Mouse (Mus musculus) spleen, postnatal 14 days (tissue): ENCODE data around the gene Slc47a2.
A peak's percentile ranks its signal among the peaks of the same experiment; 100 is the strongest.

Experiments
- DNase-seq, 2 experiments: peaks; one replicate each; pipeline ENCODE4 v3.0.0; 2021 to 2022; ENCODE audit warnings: low spot score in 2 of 2

Gene Slc47a2

DNA sequence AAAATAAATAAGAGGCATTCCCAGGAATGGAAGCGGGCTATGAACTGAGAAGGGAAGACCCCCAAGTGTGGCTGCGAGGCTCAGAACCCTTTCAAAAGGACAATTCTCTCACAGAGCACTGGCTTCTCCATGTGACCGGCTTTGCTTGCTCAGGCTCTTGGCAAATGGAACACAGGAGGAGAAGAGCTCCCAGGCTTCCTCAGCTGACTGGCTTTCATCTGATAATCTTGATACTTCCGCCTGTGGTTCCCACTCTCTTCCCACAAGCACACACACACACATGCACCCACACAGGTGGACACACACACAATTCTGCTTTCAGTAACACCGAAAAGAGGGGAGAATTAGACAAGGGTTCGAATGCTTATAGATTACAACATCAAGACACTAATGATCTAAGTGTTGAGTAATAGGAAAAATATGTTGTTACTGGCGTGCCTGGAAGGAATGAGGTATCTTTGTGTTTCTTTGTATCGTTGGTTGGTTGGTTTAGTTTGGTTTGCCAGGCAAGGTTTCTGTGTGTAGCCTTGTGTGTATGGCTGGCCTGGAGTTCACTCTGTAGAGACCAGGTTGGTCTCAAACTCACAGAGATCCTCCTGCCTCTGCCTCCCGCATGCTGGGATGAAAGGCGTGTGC lies 59.1 kb downstream of the Slc47a2 start:
- DNase-seq, result no peak

DNA sequence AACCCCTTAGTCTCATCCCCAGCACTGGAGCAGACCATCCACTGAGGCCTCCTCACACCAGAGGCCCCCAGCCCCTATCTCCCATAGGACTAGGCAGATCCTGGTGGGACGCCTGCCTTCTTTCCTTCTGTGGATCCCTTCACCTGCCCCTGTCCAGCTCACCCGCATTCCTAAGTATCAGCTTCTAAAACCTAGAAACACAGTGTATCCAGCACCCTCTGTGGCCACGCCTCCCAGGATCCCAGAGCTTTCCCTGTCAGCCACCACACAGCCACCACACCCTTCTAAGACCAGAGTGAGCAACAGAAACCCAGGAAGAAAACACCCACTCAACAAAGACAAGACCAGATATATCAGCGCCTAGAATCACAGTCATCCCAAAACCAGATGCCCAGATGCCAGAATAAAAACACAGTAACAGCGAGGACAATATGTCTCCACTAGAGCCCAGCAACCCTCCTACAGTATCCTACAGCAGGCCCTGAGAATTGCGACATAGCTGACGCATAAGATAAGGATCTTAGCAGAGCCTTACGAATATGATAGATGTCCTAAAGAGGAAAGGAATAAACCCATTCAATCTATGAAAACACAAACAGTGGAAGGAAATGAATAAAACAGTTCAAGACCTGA lies 64.1 kb downstream of the Slc47a2 start:
- no peak for DNase-seq

DNA sequence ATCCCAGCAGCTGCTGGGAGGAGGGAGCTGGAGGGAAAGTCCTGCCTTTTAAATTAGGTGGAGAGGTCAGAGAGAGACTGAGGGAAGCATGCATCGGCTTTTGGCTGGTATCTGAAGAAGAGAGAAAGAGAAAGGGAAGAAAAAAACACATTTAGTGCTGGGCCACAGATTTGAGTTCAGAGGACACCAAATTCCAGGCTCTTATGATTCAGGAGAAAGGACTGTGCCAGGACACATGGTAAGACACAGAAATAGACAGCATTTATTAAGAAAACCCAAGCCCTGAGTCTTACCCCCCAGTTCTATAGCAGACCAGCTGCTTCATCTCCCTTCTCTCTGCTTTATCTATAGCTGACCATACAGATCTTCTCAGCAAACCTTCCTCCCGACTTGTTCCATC lies 64.7 kb downstream of the Slc47a2 start:
- no peak for DNase-seq

DNA sequence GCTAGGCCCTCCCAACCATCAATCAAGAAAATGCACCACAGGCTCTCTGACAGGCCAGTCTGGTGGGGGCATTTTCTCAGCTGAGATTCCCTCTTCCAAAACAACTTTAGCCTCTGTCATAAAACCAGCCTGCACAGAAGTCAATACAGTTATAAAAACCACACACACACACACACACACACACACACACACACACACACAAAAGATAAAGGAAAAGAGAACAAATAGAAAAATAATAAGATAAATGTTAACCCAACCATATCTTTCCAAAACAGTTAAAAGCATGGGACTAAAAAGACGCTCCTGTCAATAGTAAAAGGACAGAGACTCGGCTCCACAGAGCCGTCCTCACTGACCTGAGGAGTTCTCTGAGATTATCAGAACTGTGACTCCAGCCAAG lies 66.2 kb downstream of the Slc47a2 start:
- DNase-seq, result no peak

DNA sequence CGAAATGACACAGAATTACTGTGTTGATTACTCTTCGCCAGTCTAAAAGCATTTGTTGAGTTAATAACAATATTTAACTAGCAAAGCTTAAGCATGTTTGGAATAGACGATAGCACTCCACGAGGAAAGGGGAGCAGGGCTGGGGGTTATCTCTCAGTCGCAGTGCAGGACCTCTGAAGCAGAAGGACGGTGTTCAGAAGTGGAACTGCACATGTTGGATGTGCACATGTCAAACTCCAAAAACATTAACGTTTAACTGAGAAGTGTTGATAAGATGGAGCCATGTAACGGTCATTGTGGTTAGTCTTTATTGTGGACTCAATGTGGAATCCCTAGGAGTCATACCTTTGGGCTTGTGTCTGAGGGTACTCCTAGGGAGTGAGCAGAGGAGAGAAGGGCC lies 67.6 kb downstream of the Slc47a2 start:
- DNase-seq, result no peak

DNA sequence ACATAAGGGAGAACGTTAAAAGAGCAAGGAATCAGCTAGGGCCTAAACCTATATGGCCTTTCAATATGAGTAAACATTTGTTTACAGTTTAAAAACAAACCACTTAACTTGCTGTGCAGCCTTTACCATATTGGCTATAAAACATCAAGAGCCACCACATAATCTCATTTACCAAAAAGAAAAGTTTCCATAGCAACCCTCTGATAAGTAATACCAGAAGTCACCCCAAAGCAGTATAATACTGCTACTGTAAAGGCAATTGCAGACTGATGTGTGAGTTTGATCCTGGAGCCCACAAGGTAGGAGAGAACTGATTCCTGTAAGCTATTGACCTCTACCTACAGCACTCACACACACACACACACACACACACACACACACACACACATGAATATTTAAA lies 68.2 kb downstream of the Slc47a2 start:
- no peak for DNase-seq

DNA sequence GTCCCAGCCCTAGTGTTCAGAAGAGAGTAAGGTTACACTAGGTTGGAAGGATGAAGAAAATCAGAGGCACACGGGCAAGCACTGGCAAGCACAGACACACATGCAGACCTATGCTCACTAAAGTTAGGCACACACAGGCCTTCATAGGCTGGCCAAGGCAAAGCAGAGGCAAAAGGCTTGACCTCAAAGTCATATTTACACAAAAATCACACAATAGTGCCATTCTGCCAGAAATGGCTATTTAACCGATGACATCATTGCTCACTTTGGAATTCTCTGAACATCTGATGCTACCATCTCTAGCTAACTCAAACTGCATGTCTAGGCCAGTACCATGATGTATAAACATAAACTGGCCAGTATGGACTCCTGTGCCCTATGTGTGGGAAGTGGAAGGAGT lies 68.7 kb downstream of the Slc47a2 start:
- no peak for DNase-seq

DNA sequence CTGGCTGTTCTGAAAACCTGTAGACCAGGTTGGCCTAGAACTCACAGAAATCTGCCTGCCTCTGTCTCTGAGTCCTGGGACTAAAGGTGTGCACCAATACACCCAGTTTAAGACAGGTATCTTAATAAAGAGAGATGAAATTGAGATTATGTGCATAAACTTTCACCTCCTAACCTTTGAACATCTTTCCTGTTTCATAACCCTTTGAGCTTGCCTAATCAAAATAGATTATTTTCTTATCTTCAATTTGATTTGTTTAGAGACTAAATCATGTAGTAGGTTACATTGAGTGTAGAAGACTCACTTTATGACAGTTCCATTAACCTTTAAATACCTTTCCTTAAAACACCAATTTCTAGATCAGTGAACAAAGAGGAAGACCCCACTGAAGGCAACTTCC lies 71.0 kb downstream of the Slc47a2 start:
- DNase-seq, result no peak

DNA sequence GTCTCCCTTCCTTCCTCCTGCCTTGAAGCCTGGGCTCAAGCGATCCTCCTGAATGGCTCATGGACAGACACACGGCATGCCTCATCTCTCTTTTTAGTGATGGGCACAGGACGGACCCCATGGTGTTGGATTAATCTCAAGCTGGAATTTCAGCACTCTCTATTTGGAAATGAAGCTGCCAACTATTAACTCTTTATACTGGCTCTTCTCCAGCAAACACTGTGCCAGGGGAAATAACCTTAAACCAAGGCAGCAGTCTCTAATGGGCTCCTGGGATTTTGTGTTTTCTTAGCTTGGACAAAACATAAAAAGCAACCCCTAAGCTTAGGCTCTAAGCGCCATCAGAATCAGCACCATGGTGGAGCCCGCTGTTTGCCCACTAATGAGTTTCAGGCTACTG lies 72.3 kb downstream of the Slc47a2 start:
- no peak for DNase-seq

DNA sequence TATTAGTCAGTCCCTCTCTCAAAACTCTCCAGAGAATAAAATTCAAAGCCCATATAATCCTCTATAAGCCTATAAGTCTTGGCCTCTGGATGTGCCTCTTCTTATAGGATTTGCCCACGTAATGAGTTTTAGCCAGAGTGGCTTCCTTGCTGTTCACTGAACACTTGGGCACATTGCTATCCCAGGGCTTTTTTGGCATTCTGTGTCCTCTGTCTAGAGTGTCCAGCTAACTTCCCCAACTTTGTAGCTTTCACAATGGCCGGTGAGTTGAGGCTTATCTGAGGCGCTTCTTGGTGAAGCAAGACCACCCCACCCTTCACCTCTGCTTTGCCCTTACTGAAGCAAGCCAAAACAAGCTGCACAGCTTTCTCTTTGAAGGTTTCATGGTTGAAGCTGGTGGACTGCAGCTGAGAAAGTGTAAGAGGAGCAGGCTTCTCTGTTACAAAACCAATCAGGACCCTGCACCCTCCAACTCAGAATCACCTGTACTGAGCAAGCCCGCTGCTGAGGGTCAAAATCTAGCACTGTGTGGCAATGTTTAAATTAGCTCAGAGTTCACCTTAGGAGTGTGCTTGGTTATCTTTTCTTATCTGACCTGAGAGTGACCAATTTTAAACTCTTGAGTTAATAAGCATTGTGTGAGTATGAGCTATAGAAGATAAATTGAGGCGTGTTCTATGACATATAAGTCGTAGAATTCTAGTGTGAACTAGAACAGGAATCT lies 73.9 kb downstream of the Slc47a2 start:
- DNase-seq, result no peak

DNA sequence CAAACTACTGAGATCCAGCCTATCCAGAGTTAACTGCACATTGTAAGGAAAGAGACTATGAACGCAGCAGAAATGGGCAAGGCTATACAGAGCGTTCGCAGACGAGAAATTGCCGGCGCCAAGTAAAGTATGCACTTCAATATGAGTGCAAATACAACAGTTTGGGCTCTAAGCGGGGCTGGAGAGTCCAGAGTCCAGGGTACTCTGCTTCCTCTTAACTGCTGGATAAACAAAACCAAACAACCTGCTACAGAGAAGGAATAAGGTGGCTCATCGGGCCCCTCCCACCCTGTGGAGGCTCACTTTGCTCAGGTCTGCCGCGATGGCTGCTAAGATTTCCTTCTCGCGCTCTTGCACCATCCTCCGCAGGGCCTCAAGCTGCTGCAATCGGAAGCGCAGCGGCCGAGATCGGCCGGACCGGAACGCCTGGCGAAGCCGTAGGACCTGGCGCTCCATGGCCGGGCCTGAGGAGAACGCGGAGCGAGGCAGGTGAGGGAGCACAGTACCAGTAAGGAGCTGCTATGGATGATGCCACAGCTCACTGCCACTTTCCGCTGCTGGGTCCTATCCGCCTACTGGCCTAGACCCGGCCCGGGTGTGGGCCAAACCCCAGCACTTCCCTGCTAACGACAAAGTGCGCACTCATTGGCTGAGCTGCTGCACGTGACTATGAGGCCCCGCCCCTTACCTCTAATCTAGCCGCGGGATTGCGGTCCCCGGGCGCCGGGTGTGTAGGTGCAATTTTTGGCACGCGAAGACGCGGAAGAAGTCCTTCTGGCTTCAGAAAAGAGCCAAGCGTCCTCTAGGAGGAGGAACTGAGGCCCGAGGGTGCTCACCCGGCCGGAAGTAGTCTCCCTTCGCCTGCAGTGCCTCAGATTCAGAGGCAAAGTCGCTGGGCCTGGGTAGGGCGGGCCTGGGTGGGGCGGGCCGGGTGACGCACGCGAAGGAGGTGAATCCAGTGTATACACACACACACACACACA lies 75.8 kb downstream of the Slc47a2 start, which contains the start of gene Aldh3a2:
Aldh3a2 (minus strand) TSS at position 914 of the 983 bp plus-strand sequence.
- peak; percentile 91 to 92 for DNase-seq

DNA sequence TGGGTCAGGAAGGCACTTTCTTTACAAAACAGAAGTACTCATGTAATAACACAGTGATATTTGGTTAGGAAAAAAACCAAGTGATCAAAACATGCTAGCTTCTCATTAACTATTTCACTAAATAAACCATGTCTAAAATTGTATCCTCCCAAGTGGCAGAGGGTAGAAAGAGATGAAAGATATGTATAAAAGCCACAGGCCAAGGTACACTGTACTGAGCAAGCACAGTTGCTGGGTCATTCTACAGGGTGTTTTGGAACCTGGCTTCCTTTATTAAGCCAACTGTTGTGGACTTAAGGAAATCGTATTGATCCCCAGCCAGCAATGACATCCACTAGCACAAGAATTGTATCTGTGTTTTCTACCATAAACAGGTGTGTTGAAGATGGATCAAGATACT lies 78.8 kb downstream of the Slc47a2 start:
- DNase-seq, result no peak

DNA sequence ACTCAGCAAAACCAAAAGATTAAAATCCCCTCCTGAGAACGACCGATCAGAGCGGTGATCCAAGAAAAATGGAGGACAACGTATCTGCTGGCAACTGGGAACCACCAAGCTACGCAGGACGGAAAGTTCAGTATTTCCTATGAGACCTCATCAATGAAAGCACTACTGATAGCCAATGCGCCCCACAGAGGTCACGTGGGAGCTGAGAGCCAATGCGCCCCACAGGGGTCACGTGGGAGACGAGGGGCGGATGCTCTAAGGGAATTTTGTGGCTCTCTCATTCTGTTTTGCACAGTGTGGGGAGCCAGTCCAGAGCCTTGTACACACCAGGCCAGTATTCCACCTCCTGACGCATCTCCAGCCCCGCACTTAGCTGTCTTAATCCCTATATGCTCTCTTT lies 80.1 kb downstream of the Slc47a2 start:
- DNase-seq, result no peak

DNA sequence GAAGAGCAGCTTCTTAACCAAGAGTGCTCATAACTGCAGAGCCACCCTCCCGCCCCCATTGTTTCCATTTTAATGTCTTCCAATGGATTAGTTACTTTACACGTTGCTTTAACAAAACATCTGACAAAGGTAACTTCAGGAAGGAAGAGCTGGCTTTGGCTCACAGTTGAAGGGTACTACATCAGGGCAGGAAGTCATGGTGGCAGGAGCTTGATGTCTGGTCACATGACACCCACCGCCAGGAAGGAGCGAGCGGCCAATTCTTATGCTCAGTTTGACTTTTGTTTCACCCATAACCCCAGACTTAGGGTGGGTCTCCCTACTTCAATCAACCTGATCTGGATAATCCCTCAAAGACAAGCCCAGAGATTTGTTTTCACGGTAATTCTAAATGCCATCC lies 83.6 kb downstream of the Slc47a2 start:
- DNase-seq, result no peak

DNA sequence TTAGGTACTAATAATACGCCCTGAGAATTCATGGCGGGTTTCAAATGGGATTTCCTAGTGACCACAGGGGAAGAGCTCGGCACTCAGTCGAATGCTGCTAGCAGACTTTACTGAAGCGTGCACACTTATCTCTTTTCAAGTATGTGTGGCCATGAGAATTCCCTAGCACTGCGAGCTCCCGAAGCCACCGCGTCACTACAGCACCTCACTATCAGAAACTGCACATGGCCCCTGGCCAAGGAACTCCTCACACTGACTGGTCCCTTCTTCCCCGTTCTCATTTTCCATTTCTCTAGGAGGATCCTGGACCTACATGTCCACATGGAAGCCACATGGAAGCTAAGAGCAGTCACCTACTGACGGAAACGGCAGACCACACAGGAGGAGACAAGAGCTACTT lies 89.9 kb downstream of the Slc47a2 start:
- no peak for DNase-seq

DNA sequence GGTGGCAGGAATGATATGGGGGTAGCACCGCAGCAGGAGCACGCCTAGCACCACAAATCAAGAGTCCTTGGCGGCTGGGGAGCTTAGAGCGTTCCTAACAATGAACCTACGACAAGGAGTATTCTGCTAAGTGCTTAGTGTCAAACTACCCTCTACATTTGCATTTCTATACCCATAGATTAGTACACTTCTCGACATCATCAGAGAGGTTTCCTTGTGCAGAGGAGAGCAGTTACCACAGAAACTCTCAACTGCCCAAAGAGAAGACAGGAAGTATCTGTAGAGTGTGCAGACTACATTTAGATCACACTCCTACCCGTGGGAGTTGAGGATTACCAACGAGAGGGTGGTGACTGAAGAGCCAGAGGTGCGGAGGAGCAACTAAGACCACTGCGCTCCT lies 90.9 kb downstream of the Slc47a2 start:
- no peak for DNase-seq
